Mouse (Mus musculus) kidney, embryonic 15.5 days (tissue): ENCODE measurements around the gene Hmgb3. TPM values are rescaled to one million over a fixed set of nuclear protein-coding genes. Genes with fewer than 3 reads are reported as not detected.
"Not testable (repeated sequence)": the region's sequence is repeated elsewhere in the genome, so short reads cannot be mapped to it uniquely, and the experiment has no call there.

Experiments used
- ATAC-seq: fragments of 200-750 bp; cut with Nextera tagmentation; replicated peaks from 2 replicates; pipeline ENCODE4 v1.8.0; 2017; ENCODE audit warnings: moderate TSS enrichment; ENCODE audit not compliant: low FRiP score
- H3K27ac ChIP-seq: fragments of 300-500 bp; sonication (generic); 2 replicates; pipeline ENCODE4 v1.5.1; 2015; ENCODE audit warnings: mild to moderate bottlenecking, inconsistent platforms
- H3K27me3 ChIP-seq: fragments of 300-500 bp; sonication (generic); 2 replicates; pipeline ENCODE4 v1.6.1; 2015; ENCODE audit warnings: inconsistent platforms
- H3K36me3 ChIP-seq: fragments of 300-500 bp; sonication (generic); 2 replicates; pipeline ENCODE4 v1.6.1; 2015; ENCODE audit warnings: inconsistent platforms
- H3K4me1 ChIP-seq: fragments of 300-500 bp; sonication (generic); 2 replicates; pipeline ENCODE4 v1.6.1; 2015; ENCODE audit warnings: inconsistent platforms
- H3K4me2 ChIP-seq: fragments of 300-500 bp; sonication (generic); 2 replicates; pipeline ENCODE4 v1.6.1; 2015; ENCODE audit warnings: moderate library complexity, mild to moderate bottlenecking, inconsistent platforms
- H3K4me3 ChIP-seq: fragments of 300-500 bp; sonication (generic); replicated peaks from 2 replicates; pipeline ENCODE4 v1.5.1; 2015; ENCODE audit warnings: mild to moderate bottlenecking, inconsistent platforms
- H3K9ac ChIP-seq: fragments of 300-500 bp; sonication (generic); 2 replicates; pipeline ENCODE4 v1.6.1; 2015; ENCODE audit warnings: mild to moderate bottlenecking, inconsistent platforms
- H3K9me3 ChIP-seq: fragments of 300-500 bp; sonication (generic); replicated peaks from 2 replicates; pipeline ENCODE4 v1.6.1; 2016; ENCODE audit warnings: inconsistent platforms
- WGBS: fragments of 180-500 bp; shearing (Covaris S2); methylation state at CpG from one replicate; pipeline ENCODE4 v1.1.7; 2015; ENCODE audit warnings: mixed read lengths; 5-methylcytosine and 5-hydroxymethylcytosine counted together
- polyA plus RNA-seq: library from polyadenylated mRNA; unstranded; fragments of >200 nt; fragmentation: Nextera tagmentation; extraction: Ambion mirVana; gene quantifications from 2 replicates; pipeline ENCODE4 v1.2.1, GENCODE M21; 2015

Hmgb3 gene
- polyA plus RNA-seq: 361 and 382 TPM in 2 replicates

GRCm38 (mm10) chrX:71555415-71556114 is at the start of gene Hmgb3:
TSS of gene Hmgb3 (plus strand) at chrX:71555918.
- Histone ChIP-seq H3K36me3 (peaks cover 9% of the 10 kb centered on the region), H3K9me3 (no peaks in the 10 kb centered on the region), H3K4me3 (peak within 1 kb of the TSS; percentile 73), H3K27me3 (peaks cover 6% of the 10 kb centered on the region; the same call in 1 of the 2 replicates), H3K4me1 (no peaks in the 10 kb centered on the region; the same call in 1 of the 2 replicates), H3K9ac (peak within 1 kb of the TSS; percentile 85), H3K4me2 (peak within 1 kb of the TSS; percentile 71), H3K27ac (peak within 1 kb of the TSS; percentile 95)
- 23% methylated on average over 56 of the region's 59 CpGs for WGBS
- peak; percentile 97 for ATAC-seq

- not testable (repeated sequence) for H3K27me3 ChIP-seq, H3K4me2 ChIP-seq, H3K36me3 ChIP-seq, H3K4me3 ChIP-seq, H3K9ac ChIP-seq, ATAC-seq, H3K4me1 ChIP-seq, H3K27ac ChIP-seq, H3K9me3 ChIP-seq
- 88% methylated on average over 4 of the region's 4 CpGs for WGBS
Observed at GRCm38 (mm10) chrX:71506591-71506990, 49.1 kb upstream of the Hmgb3 start.

GRCm38 (mm10) chrX:71519252-71519651 is 36.5 kb upstream of the Hmgb3 start:
- ATAC-seq: no peak
- H3K9ac ChIP-seq: no peak overlapping the region
- no peaks in the 10 kb centered on the region for H3K36me3 ChIP-seq
- WGBS: 88% methylated on average over 4 of the region's 4 CpGs
- H3K4me2 ChIP-seq: no peak overlapping the region
- no peaks in the 10 kb centered on the region for H3K4me1 ChIP-seq
- no peaks in the 10 kb centered on the region for H3K27me3 ChIP-seq
- H3K27ac ChIP-seq: no peak overlapping the region
- no peak overlapping the region for H3K4me3 ChIP-seq
- no peaks in the 10 kb centered on the region for H3K9me3 ChIP-seq

GRCm38 (mm10) chrX:71522889-71523288 is 32.8 kb upstream of the Hmgb3 start:
- no peak overlapping the region for H3K4me2 ChIP-seq
- H3K27me3 ChIP-seq: peaks cover 5% of the 10 kb centered on the region; the same call in 1 of the 2 replicates
- H3K27ac ChIP-seq: no peak overlapping the region
- H3K9ac ChIP-seq: no peak overlapping the region
- 94% methylated on average over 3 of the region's 3 CpGs for WGBS
- ATAC-seq: no peak
- no peak overlapping the region for H3K4me3 ChIP-seq
- H3K36me3 ChIP-seq: no peaks in the 10 kb centered on the region
- no peaks in the 10 kb centered on the region for H3K9me3 ChIP-seq
- H3K4me1 ChIP-seq: no peaks in the 10 kb centered on the region

- Histone ChIP-seq H3K4me1 (0 out of 2 replicates have a peak, but pooled peaks cover 4% of the 10 kb centered on the region), H3K27me3 (peaks cover 5% of the 10 kb centered on the region; the same call in 1 of the 2 replicates), H3K4me2 (no peak overlapping the region), H3K4me3 (no peak overlapping the region), H3K36me3 (no peaks in the 10 kb centered on the region), H3K9me3 (no peaks in the 10 kb centered on the region), H3K9ac (no peak overlapping the region), H3K27ac (no peak overlapping the region)
- 70% methylated on average over 2 of the region's 2 CpGs for WGBS
- no peak for ATAC-seq
Observed at GRCm38 (mm10) chrX:71524310-71524709, 31.4 kb upstream of the Hmgb3 start.

GRCm38 (mm10) chrX:71525593-71526299 is 30.0 kb upstream of the Hmgb3 start:
- WGBS: 73% methylated on average over 3 of the region's 3 CpGs
- ATAC-seq: no peak
- H3K9me3 ChIP-seq: no peaks in the 10 kb centered on the region

GRCm38 (mm10) chrX:71527461-71527860 is 28.3 kb upstream of the Hmgb3 start:
- Histone ChIP-seq H3K27ac (no peak overlapping the region), H3K4me2 (no peak overlapping the region), H3K36me3 (no peaks in the 10 kb centered on the region), H3K9ac (no peak overlapping the region), H3K9me3 (no peaks in the 10 kb centered on the region), H3K27me3 (peaks cover 7% of the 10 kb centered on the region; the same call in 1 of the 2 replicates), H3K4me1 (0 out of 2 replicates have a peak, but pooled peaks cover 4% of the 10 kb centered on the region), H3K4me3 (no peak overlapping the region)
- no peak for ATAC-seq
- WGBS: 88% methylated on average over 1 of the region's 1 CpGs

More at GRCm38 (mm10) chrX:71525593-71526299, 30.0 kb upstream of the Hmgb3 start:
- H3K4me3 ChIP-seq: no peak overlapping the region
- H3K36me3 ChIP-seq: no peaks in the 10 kb centered on the region
- 0 out of 2 replicates have a peak, but pooled peaks cover 4% of the 10 kb centered on the region for H3K4me1 ChIP-seq
- no peak overlapping the region for H3K4me2 ChIP-seq
- H3K27me3 ChIP-seq: peaks cover 5% of the 10 kb centered on the region; the same call in 1 of the 2 replicates
- H3K27ac ChIP-seq: no peak overlapping the region
- H3K9ac ChIP-seq: no peak overlapping the region

- 65% methylated on average over 3 of the region's 3 CpGs for WGBS
- ATAC-seq: no peak
- Histone ChIP-seq H3K4me2 (no peak overlapping the region), H3K27me3 (peaks cover 10% of the 10 kb centered on the region; the same call in 1 of the 2 replicates), H3K4me1 (0 out of 2 replicates have a peak, but pooled peaks cover 4% of the 10 kb centered on the region), H3K4me3 (no peak overlapping the region), H3K36me3 (no peaks in the 10 kb centered on the region), H3K9ac (no peak overlapping the region), H3K9me3 (no peaks in the 10 kb centered on the region), H3K27ac (no peak overlapping the region)
Observed at GRCm38 (mm10) chrX:71528150-71528549, 27.6 kb upstream of the Hmgb3 start.

- Histone ChIP-seq H3K36me3 (no peaks in the 10 kb centered on the region), H3K4me3 (no peak overlapping the region), H3K4me1 (0 out of 2 replicates have a peak, but pooled peaks cover 4% of the 10 kb centered on the region), H3K9me3 (no peaks in the 10 kb centered on the region), H3K9ac (no peak overlapping the region), H3K27ac (no peak overlapping the region), H3K4me2 (no peak overlapping the region), H3K27me3 (peaks cover 10% of the 10 kb centered on the region; the same call in 1 of the 2 replicates)
- peak; percentile 86; the same call in 1 of the 2 replicates for ATAC-seq
- 41% methylated on average over 6 of the region's 6 CpGs for WGBS
Observed at GRCm38 (mm10) chrX:71528646-71529045, 27.1 kb upstream of the Hmgb3 start.

GRCm38 (mm10) chrX:71532635-71533034 is 23.1 kb upstream of the Hmgb3 start:
- Histone ChIP-seq H3K36me3 (no peaks in the 10 kb centered on the region), H3K4me3 (no peak overlapping the region), H3K9ac (no peak overlapping the region), H3K4me2 (no peak overlapping the region), H3K27me3 (peaks cover 5% of the 10 kb centered on the region; the same call in 1 of the 2 replicates), H3K9me3 (no peaks in the 10 kb centered on the region), H3K4me1 (0 out of 2 replicates have a peak, but pooled peaks cover 4% of the 10 kb centered on the region), H3K27ac (no peak overlapping the region)
- no peak for ATAC-seq
- 69% methylated on average over 3 of the region's 3 CpGs for WGBS

GRCm38 (mm10) chrX:71534102-71534501 is 21.6 kb upstream of the Hmgb3 start:
- H3K9ac ChIP-seq: no peak overlapping the region
- no peak overlapping the region for H3K4me3 ChIP-seq
- no peaks in the 10 kb centered on the region for H3K9me3 ChIP-seq
- no peaks in the 10 kb centered on the region for H3K36me3 ChIP-seq
- H3K27me3 ChIP-seq: peaks cover 5% of the 10 kb centered on the region; the same call in 1 of the 2 replicates
- no peak overlapping the region for H3K27ac ChIP-seq
- H3K4me1 ChIP-seq: no peaks in the 10 kb centered on the region
- ATAC-seq: no peak
- H3K4me2 ChIP-seq: no peak overlapping the region
- 80% methylated on average over 5 of the region's 5 CpGs for WGBS

GRCm38 (mm10) chrX:71537791-71538190 is 17.9 kb upstream of the Hmgb3 start:
- Histone ChIP-seq H3K9ac (no peak overlapping the region), H3K9me3 (no peaks in the 10 kb centered on the region), H3K4me3 (no peak overlapping the region), H3K36me3 (no peaks in the 10 kb centered on the region), H3K27me3 (peaks cover 12% of the 10 kb centered on the region), H3K27ac (no peak overlapping the region), H3K4me1 (no peaks in the 10 kb centered on the region), H3K4me2 (no peak overlapping the region)
- WGBS: 81% methylated on average over 2 of the region's 2 CpGs
- ATAC-seq: no peak
